Mouse (Mus musculus) activated CD4-positive, CD25-positive, alpha-beta regulatory T cell, adult 4 months (primary cell): ENCODE results near the gene Adcy3. TPM values are rescaled to one million over a fixed set of nuclear protein-coding genes. Genes with fewer than 3 reads are reported as not detected.
A peak's percentile ranks its signal among the peaks of the same experiment; 100 is the strongest.

Experiments used
- ATAC-seq: one replicate; pipeline ENCODE4 v1.8.0; 2017
- polyA plus RNA-seq, 2 experiments: library from polyadenylated mRNA; unstranded; fragments of 100-300 nt; shearing (Covaris generic); gene quantifications; one replicate each; pipeline ENCODE4 v1.2.1; 2017

Gene Adcy3
- polyA plus RNA-seq: 1 to 10 TPM; 4.1 to 5.0 TPM

GRCm38 (mm10) chr12:4132941-4133846, at the start of gene Adcy3:
Gene Adcy3, plus strand, starts transcription at chr12:4133103.
- ATAC-seq: peak; percentile 92

- no peak for ATAC-seq
Observed at GRCm38 (mm10) chr12:4083441-4083840, 49.5 kb upstream of the Adcy3 start.

GRCm38 (mm10) chr12:4107383-4107782, 25.5 kb upstream of the Adcy3 start:
- peak; percentile 71 for ATAC-seq

GRCm38 (mm10) chr12:4116132-4116531, 16.8 kb upstream of the Adcy3 start:
- no peak for ATAC-seq

GRCm38 (mm10) chr12:4117136-4117535, 15.8 kb upstream of the Adcy3 start:
- ATAC-seq: no peak

- ATAC-seq: no peak
Observed at GRCm38 (mm10) chr12:4117579-4117978, 15.3 kb upstream of the Adcy3 start.

- no peak for ATAC-seq
Observed at GRCm38 (mm10) chr12:4127346-4127745, 5.6 kb upstream of the Adcy3 start.

GRCm38 (mm10) chr12:4133847-4134212, 927 bp downstream of the Adcy3 start:
- no peak for ATAC-seq

- ATAC-seq: no peak
Observed at GRCm38 (mm10) chr12:4143179-4143578, 10.3 kb downstream of the Adcy3 start.

GRCm38 (mm10) chr12:4150936-4151335, 18.0 kb downstream of the Adcy3 start:
- no peak for ATAC-seq

GRCm38 (mm10) chr12:4151969-4152368, 19.1 kb downstream of the Adcy3 start:
- no peak for ATAC-seq

GRCm38 (mm10) chr12:4157466-4157865, 24.6 kb downstream of the Adcy3 start:
- no peak for ATAC-seq

- ATAC-seq: no peak
Observed at GRCm38 (mm10) chr12:4158179-4158578, 25.3 kb downstream of the Adcy3 start.

GRCm38 (mm10) chr12:4158868-4159632, 26.1 kb downstream of the Adcy3 start:
- no peak for ATAC-seq

GRCm38 (mm10) chr12:4160322-4160721, 27.4 kb downstream of the Adcy3 start:
- ATAC-seq: no peak

GRCm38 (mm10) chr12:4162886-4163285, 30.0 kb downstream of the Adcy3 start:
- no peak for ATAC-seq

- ATAC-seq: no peak
Observed at GRCm38 (mm10) chr12:4166970-4167369, 34.1 kb downstream of the Adcy3 start.

- no peak for ATAC-seq
Observed at GRCm38 (mm10) chr12:4169058-4169457, 36.2 kb downstream of the Adcy3 start.

GRCm38 (mm10) chr12:4169622-4170021, 36.7 kb downstream of the Adcy3 start:
- no peak for ATAC-seq

- ATAC-seq: no peak
Observed at GRCm38 (mm10) chr12:4173108-4173790, 40.3 kb downstream of the Adcy3 start.

- ATAC-seq: no peak
Observed at GRCm38 (mm10) chr12:4178839-4179238, 45.9 kb downstream of the Adcy3 start.

GRCm38 (mm10) chr12:4179671-4180233, 46.8 kb downstream of the Adcy3 start:
- no peak for ATAC-seq

GRCm38 (mm10) chr12:4180507-4180906, 47.6 kb downstream of the Adcy3 start:
- no peak for ATAC-seq
